ENCODE assay signal across 24 mouse cellular contexts in genomic region chr2:124747119-124747518, GRCm38 (mm10).
DNase-seq lines count a peak whose midpoint lies in the region; ATAC-seq and TF ChIP-seq lines count a peak whose summit lies in the region.
"Had no signal": no experiment of that assay in that cellular context is flagged by ENCODE, and none has a peak within 500 bp of the region (broad histone marks: within the 10 kb centered on the region; RNA-seq: fewer than 3 reads in every experiment).

No protein-coding gene starts in this region.

- H3K36me3 ChIP-seq in heart, embryonic 16.5 days (ENCODE audit: control insufficient read depth, insufficient read depth) = no peaks in the 10 kb centered on the region
- H3K36me3 ChIP-seq: embryonic facial prominence, embryonic 12.5 days; embryonic facial prominence, embryonic 15.5 days; G1E had no signal

- no peak overlapping the region for H3K4me3 ChIP-seq in heart, embryonic 16.5 days (ENCODE audit: low read length)
- H3K4me3 ChIP-seq in layer of hippocampus, adult 2 months = no peak overlapping the region
- no peak overlapping the region for H3K4me3 ChIP-seq in cortical plate, adult 2 months (ENCODE audit: insufficient read depth, low read length)
- H3K4me3 ChIP-seq: embryonic facial prominence, embryonic 12.5 days; embryonic facial prominence, embryonic 15.5 days; gastrocnemius, adult 2 months had no signal

- peaks cover 19% of the 10 kb centered on the region; the same call in 1 of the 2 replicates for H3K4me1 ChIP-seq in heart, embryonic 16.5 days (ENCODE audit: control insufficient read depth, insufficient read depth, low read length)
- H3K4me1 ChIP-seq in cortical plate, adult 2 months (ENCODE audit: control insufficient read depth, insufficient read depth, low read length) = no peaks in the 10 kb centered on the region
- H3K4me1 ChIP-seq: embryonic facial prominence, embryonic 15.5 days had no signal

- peak overlapping the region; percentile 78 for H3K27ac ChIP-seq in heart, embryonic 16.5 days (ENCODE audit: low read length)
- H3K27ac ChIP-seq in layer of hippocampus, adult 2 months = peak overlapping the region; percentile 53
- H3K27ac ChIP-seq in cortical plate, adult 2 months (ENCODE audit: insufficient read depth, low read length) = 0 out of 2 replicates have a peak overlapping the region, but pooled peaks have one; percentile 33
- H3K27ac ChIP-seq: embryonic facial prominence, embryonic 12.5 days; embryonic facial prominence, embryonic 15.5 days; gastrocnemius, adult 2 months; hindbrain, embryonic 14.5 days; hindbrain, postnatal 0 days had no signal

- WGBS in heart, embryonic 16.5 days = 72% methylated on average over 1 of the region's 1 CpGs

- no peak for DNase-seq in frontal cortex, postnatal 10 days (ENCODE audit: low spot score in 2 of 2)
- DNase-seq in heart, adult 9 months (ENCODE audit: low spot score in 2 of 2) = no peak
- DNase-seq in layer of hippocampus, adult 2 months (ENCODE audit: low spot score in 2 of 2) = no peak
- DNase-seq in layer of hippocampus, postnatal 10 days (ENCODE audit: low spot score in 2 of 2) = no peak
- DNase-seq: adrenal gland, postnatal 10 days; adrenal gland, postnatal 36 days; B cell, adult 2 months; cerebellum, adult 11 months; cerebellum, adult 8-10 months; kidney, adult 18-20 months had no signal

- no peak overlapping the region for H3K4me2 ChIP-seq in heart, embryonic 16.5 days (ENCODE audit: low read depth, low read length)
- H3K4me2 ChIP-seq: embryonic facial prominence, embryonic 12.5 days; embryonic facial prominence, embryonic 15.5 days; hindbrain, embryonic 14.5 days had no signal

- no peak for TF ChIP-seq POLR2A in cortical plate, adult 2 months (IDR thresholded peaks at IDR 0.05; ENCODE audit: extremely low read depth, insufficient read depth, low read length)

- no peak overlapping the region for H3K9ac ChIP-seq in heart, embryonic 16.5 days (ENCODE audit: low read length)
- H3K9ac ChIP-seq: embryonic facial prominence, embryonic 12.5 days; embryonic facial prominence, embryonic 15.5 days; hindbrain, embryonic 14.5 days had no signal

- TF ChIP-seq CTCF in layer of hippocampus, adult 2 months (conservative IDR thresholded peaks at IDR 0.05) = no peak
- TF ChIP-seq CTCF in cortical plate, adult 2 months (IDR thresholded peaks at IDR 0.05; ENCODE audit: extremely low read depth, insufficient read depth, low read length) = no peak

- no peaks in the 10 kb centered on the region for H3K27me3 ChIP-seq in heart, embryonic 16.5 days (ENCODE audit: control insufficient read depth, insufficient read depth, low read length)
- H3K27me3 ChIP-seq: CH12.LX; embryonic facial prominence, embryonic 12.5 days; embryonic facial prominence, embryonic 15.5 days; Patski had no signal

- H3K9me3 ChIP-seq in heart, embryonic 16.5 days (replicated peaks; ENCODE audit: control insufficient read depth, low read length) = no peaks in the 10 kb centered on the region
- H3K9me3 ChIP-seq: embryonic facial prominence, embryonic 12.5 days; embryonic facial prominence, embryonic 15.5 days had no signal

- ATAC-seq in frontal cortex, adult (ENCODE audit: low TSS enrichment) = peak; percentile 63
- ATAC-seq in heart, embryonic 16.5 days (replicated peaks; ENCODE audit: extremely low read depth, insufficient read depth, low FRiP score) = no peak
- ATAC-seq in monocyte, adult 5-6 weeks (replicated peaks; ENCODE audit: insufficient number of reproducible peaks, low FRiP score, low TSS enrichment, poor library complexity, severe bottlenecking) = no peak
- ATAC-seq: inflammation-experienced regulatory T-cells, adult 6 months; intestine, embryonic 16.5 days; Patski had no signal
